Mouse (Mus musculus) lung, adult 18-20 months (tissue): ENCODE results near the gene Pycr1.

ENCODE experiments used
- DNase-seq, 2 experiments: peaks; one replicate each; pipeline ENCODE4 v3.0.0; 2022; ENCODE audit warnings: mixed read lengths in 2 of 2

Pycr1 gene

DNA sequence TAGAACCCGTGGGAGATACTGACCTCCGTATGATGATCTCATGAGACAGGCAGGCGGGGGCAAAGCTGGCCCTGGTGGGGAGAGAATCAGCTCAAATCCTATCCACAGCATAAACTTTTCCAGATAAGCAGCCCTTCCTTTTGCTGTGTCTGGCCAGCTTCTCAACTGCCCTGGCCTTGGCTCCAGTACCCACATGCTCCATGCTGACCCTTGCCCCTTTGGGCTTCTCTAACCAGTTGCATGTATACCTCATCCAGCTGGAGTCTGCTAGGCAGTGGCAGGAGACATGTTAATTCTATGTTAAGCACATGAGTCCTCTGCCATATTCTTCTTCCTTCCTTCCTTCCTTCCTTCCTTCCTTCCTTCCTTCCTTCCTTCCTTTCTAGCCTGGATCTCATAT is 11.2 kb upstream of the Pycr1 start:
- no peak for DNase-seq

DNA sequence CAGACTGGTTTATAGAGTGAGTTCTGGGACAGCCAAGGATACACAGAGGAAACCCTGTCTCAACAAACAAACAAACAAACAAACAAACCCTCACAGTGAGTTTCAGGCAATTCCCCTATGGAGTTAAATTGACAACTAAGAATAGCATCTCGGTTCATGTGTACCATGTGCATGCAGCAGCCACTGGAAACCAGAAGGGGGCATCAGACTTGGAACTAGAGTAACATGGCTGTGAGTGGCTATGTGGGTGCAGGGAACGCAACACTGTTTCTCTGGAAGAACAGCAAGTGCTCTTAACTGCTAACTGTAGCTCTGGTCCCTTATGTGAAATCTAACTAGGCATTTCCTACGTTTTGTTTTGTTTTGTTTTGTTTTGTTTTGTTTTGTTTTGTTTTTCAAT is 8.3 kb upstream of the Pycr1 start:
- no peak for DNase-seq

DNA sequence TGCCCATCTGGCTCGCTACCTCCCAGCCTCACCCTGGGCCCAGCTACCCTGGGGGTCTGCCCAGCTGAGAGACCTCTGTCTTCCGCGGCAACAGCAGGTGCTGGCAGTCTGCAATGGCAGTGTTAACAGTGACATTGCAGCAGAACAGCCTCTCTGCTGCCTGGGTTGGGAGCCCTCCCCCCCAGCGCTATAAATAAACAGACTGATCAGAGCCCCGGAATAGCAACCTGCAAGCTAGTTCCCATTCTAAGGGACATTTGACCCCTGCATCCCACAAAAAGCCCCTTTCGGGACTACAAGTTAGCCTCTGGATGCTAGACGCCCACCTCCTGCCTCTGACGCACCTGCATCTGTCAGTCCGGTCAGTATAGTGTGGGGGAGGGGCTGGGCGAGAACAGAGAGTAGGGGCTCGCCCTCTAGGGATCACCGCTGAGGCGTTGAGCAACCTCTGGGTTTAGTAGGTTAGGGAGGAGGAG is 4.5 kb upstream of the Pycr1 start, which contains the start of gene Myadml2:
Gene Myadml2 (minus strand): TSS at position 158 of the 476 bp plus-strand sequence.
- DNase-seq: peak; percentile 40 to 56

DNA sequence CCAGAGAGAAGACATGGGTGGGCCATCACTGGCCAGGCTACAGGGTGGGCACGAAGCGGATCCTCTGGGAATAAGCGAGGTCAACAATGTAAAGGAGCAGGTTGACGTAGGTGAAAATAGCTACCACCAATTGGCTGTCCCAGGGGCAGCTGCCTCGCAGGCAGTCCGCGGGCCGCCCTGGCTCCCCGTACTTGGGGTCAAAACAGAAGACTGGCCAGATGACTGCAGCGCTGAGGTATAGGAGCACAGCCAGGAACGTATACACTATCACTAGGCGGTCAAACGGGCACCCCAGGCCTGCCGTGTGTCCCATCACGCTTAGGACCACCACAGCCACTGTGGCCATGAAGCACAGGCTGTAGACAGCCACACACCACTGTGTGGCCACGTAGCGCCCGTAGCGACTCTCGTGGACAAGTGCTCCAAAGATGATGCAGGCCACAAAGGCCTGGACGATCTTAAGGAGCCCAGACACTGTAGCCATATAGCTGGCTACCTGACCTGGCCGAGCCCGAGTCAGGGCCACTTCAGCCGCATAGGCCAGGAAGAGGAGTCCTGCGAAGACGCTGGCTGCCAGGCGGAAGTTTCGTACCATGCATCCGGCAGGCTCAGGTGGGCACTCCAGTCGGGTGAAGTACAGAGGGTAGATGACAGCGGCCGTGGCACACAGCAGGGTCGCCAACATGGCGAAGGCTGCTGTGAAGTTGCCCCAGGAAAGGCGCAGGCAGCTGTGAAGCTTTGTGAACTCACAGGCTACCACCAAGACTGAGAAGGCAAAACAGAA is 3.7 kb upstream of the Pycr1 start:
- DNase-seq: no peak

DNA sequence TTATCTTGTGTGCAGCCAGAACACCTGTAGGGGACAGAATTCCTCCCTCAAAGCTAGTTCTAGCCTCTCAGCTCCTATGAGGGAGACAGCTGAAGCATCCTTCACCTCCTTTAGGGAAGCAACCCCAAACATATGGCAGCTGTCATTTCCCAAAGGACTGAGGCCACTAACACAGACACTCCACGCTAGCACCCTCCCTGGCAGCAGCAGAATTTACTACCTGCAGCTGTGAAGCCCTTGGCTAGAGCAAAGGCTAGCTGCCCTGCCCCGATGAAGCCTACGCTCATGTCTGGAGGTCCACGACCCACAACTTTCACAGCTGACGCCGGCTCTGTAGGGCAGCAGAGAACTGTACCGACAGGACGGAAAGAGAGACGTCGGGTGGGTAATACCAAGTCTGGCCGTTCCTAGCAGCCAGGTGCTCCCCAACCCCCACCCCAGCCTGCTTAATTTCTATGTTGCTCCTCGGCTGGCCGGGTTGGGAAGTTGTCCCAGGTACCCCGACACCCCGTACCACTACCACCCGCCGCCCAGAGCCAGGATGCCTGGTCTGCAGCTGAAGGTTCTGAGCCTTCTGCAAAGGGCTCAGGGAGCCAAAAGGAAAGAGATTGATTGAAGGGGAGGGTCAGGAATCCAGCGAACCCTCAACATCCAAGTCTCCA is 499 bp downstream of the Pycr1 start:
- no peak for DNase-seq

DNA sequence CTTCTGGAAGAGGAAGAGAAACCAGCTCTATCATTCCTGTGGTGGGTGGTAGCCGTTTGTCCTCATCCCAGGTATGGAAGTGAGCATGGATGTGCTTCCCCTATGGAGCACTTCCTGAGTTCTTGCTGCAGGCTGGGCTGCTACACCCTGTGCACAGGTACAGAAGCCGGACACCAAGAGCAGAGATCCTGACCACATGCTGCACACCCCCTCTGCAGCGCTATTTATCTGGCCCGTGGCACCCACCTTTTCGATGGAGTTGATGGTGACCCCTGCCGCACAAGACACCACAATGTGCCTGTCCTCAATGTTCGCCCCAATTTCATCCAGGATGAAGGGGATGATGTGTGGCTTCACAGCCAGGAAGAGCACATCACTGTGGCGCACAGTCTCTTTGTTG is 1.7 kb downstream of the Pycr1 start:
- DNase-seq: no peak

DNA sequence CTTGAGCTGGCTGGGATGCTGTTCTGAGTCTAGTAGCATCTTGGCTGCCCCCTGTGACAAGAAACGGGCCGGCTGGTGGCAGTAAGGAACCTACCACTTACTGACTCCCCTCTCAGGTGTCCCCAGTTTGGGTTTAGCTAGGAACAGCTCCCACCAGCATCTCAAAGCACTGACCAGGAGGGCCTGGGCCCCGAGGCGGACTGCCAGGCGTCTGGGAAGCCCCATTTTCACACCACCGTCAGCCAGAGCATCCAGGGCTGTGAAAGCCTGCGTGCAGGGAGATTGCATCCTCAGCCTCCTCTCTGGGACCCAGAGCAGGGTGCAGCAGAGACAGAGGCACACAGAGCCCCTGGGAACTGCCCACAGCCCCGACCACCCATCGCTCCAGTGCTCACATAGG is 2.3 kb downstream of the Pycr1 start:
- DNase-seq: no peak

DNA sequence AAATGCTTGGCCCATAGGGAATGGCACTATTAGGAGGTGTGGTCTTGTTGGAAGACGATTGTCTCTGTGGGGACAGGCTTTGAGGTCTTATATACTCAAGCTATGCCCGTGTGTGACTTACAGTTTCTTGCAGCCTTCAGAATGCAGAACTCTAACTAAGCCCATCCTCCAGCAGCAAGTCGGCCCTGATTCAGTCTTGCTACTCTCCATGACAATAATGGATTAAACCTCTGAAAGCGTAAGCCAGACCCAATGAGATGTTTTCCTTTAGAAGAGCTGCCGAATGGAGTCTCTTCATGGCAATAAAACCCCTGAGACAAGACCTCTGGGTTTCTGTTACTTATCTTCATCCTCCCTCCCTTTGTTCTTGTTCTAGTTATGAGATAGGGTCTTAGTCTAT is 8.8 kb downstream of the Pycr1 start:
- DNase-seq: no peak

DNA sequence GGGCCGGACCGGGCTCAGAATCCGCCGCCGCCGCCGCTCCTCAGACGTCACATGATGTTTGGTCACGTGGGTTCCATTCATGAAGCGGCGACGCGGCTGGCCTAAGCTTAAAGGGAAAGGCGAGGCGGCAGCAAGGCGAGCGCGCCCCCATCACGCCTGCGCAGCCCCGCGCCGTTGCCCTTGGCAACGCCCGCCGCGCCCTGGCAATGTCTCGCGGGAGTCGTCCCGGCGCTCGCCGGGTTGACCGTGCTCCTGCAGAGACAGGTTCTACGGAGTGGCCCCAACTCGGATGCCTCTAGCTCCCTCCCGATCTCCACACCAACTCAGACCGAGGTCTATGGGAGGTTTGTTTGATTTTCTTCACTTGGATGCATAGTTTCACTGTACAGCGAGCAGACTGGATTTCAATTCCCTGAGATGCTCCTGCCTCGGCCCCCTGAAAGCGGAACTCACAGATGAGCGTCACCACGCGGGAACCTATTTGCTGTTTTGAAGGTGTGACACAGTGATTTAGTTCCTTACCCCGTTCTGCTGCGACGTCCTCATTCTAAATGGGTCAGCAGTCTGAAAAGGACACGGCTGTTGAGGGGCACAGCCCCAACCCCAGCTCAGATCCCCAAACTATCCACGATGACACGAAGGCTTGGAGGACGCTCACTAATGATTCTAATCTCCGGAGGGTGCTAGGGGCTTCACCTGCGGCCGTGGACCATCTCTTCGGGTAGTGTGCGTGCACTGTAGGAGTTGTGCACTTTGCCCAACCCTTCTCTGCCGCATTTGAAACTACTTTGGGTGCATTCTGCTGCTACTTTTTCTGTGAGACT is 9.8 kb downstream of the Pycr1 start, which contains the start of gene Mafg:
Gene Mafg (minus strand): TSS at position 81 of the 824 bp plus-strand sequence.
- DNase-seq: peak; percentile 94 to 95

DNA sequence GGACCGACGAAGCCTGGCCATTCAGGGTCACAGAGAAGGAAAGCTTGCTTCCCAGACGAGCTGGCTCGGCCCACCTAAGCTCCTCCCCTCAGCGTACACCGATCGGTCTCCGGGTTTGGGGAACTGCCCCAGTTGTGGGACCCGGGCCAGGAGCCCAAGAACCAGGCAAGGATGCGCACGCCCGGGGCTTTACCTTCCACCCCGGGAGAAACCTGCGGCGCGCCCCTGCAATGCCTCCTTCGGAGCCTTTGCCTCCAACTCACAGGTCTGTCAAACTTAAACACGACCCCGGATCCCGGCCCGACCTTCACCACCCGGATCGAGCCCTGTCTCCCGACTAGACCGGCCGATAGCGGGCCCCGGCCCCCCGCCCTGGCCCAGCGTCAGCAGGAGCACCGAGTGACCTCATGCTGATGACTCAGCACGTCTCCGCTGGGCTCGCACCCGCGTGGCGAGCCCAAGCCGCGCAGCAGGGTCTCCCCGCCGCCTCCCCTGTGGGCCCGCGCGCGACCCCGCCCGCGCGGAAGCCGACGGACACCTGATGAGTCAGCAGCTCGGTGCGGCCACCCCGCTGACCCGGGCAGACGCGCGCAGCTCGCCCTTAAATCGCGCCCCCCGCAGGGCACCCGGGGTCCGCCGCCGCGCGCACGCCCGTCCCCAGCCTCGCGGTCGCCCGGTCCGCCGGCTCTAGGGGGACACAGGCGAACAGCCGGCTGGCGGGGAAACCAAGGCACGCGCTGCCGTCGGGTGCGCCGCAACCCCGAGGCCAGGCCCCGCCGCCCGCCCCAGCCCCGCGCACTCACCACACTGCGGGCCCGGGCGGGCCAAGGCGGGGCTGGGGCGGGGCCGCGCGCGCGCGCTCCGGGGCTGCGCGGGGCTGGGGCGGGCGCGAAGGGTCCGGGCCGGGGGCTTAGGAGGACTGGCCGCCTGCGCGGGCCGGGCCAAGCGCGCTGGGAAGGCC is 10.7 kb downstream of the Pycr1 start:
- DNase-seq: peak; percentile 84 to 86

DNA sequence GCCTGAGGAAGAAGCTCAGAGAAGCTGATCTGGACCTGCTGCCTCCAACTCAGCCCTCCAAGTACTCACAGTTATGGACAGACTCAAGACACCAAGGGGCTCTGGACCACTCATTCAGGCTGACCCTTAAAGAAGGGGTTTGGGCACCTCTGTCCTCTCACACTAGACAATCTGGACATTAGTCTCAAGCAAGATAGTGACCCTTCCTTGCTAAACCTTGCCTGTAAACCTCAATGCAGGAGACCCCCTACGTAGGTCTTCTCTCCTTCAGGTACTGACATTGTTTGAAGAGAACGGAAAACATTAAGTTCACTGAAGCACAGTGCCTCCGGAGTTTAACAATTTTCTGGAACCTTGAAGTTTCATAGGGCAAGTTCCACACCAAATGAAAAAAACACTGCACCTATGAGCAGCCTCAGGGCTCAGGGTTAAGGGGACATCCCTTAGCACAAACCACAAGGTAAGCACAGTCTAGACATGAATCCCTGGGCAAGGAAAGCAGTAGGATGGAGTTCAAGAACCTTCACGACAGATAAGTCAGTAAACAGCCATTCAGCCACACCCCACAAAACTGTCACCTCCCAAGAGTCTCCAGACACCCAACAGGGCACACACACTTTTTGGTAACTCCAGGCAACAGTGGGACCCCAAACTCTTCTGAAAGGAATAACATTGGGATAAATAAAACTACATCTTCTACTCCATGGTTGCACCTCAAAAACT is 11.7 kb downstream of the Pycr1 start:
- DNase-seq: no peak

DNA sequence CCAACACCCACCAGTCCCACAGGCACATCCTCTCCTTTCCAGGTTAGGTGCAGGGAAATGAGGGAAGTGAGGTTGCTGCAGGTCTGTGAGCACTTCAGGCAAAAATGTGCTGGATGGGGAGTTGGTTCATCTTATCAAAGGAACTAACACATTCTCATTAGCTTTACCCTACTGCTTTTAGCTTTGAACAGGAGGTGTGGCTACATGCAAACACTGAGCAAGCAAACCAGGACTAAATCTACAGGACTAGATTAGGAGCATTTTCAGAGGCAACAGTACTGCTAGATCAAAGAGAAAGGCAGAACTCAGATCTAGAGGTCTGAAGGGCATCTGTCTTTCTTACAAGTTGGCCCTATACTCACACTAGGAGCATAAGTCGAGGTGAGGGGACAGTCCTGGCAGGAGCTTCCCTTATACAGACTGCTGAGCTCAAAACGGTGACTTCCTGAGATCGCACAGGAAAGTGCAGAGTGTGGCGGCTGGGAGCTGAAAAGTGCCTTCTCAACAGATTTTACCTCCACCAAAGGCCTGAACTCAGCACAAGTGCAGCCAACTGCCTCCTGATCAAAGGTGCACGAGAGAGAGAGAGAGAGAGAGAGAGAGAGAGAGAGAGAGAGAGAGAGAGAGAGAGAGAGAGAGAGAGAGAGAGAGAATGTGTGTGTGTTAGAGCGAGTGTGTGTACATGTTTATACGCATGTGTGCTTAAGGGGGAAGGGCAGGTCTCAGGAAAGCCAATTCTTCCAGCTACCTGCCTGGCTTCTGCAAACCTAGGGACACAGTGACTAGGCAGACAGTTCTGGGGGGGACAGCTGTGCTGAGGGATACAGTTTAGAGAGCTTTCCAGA is 12.5 kb downstream of the Pycr1 start:
- DNase-seq: no peak

DNA sequence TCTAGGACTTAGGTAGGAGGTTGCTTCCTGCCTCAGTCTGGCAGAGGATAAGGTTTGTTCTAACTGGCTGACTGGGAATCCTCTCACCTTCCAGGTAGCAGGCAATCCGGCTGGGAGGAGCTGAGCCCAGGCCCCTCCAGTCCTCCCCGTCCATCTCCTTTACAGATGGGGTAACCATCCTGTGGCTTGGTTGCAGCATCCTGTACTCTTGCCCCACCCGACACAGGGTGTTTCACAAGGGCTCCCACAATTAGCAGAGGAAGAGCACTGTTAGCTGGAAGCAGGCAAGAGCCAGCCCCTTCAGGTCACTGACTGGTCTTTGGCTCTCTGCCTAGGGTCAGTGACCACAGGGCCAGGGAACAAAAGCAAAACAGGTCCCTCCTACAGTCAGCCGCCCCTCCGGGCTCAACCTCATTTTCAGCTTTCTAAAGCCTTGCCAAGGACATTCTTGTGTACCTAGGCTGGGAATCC is 13.1 kb downstream of the Pycr1 start:
- peak; percentile 69 to 82 for DNase-seq

DNA sequence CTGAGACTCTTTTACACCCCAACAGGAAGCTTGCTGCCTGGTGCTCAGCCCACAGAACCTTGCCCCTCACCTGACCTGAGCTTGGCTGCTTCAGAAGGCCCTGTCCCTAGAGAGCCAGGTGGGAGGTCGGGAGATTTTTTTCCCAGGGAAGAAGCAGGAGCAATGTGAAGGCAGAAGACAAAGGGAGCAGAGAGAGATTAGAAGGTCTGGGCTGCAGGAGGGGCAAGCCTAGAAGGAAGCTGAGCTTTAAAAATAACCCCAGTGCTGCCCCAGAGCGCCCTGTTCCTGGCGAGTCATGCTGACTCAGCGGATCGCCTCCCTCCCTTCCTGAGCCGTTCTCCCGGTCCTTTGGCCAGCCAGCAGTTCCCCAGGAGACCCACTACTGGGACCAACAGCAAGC is 13.7 kb downstream of the Pycr1 start:
- peak; percentile 45 to 48 for DNase-seq

DNA sequence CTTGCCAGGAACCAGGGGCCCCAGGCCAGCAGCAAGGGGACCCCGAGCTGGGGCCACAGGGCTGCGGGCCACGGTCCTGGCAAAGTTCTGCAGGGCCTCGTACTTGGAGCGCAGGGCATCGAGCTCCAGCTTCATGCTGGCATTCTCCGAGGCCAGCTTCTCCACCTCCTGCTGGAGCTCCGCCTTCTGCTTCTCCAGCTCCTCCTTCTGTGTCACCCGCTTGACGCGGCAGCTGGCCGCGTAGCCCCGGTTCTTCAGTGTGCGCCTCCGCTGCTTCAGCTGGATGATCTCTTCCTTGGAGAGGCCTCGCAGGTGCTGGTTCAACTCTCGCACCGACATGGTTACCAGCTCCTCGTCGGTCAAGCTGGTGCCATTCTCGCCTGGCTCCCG is 14.2 kb downstream of the Pycr1 start:
- DNase-seq: peak; percentile 56 to 61

DNA sequence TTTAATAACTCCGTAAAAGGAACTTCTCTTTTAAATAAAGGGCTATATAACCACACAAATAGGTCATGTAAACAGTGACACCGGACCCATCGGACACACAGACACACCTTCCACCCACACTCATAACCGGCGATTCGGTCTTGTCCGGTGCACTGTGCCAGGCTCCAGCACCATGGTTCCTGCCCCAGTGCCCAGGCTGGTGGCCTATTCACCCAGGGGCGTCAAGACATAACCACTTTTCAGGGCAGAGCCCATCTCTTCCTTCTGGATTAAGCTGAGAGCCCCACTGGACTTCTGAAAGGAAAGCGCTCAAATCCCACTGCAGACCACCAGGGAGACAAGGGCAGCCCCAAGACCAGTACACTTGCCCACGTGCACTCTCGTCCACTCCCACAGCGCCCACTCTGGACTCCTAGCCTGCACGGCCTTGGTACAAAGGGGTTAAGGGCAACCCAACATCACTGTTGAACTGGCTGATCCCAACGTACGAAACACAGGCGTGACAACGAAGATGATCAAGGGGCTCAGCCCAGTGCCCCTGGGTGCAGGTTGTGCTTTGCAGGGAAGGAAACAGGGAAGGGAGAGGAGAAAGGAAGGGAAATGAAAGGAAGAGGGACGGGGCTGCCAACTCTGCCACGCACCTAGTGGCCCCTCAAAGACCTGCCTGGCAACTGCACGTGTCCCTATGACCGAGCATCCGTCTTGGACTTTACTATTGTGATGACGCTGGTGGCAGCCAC is 14.8 kb downstream of the Pycr1 start:
- no peak for DNase-seq

DNA sequence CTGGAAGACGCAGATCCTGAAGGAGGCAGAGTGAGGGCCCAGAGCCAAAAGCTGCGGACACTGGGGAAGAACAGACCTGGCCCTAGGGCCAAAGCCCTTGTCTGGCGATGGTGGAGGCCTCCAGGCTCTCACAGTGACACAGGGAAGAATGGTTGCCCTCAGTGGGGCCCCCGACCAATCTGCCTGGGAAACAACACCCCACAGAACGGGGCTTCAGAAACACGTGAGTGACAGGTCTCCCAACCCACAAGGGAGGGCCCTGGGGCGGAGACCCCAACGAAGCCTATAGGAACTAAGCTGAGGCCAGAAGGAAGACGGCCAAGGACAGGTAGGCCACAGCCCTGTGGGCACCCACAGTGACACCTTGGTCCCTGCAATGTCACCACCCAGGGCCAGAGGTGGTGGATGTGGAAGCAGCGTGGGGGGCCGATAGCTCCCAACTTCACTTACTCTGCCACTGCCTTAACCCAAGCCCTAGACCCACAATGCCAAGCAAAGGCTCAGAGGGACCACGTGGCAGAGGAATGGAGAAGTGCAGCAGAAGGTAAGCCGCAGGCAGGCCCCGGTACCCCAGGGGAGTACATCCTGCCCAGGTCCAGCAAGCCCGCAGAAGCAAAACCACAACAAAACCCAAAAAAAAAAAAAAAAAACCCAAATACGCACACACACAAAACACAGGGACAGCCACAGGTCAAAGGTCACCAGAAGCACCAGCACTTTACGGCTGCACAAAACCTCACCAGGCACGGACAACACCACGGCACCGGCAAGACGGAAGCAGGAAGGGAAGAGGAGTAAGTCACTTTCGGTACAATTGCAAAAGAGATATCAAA is 15.9 kb downstream of the Pycr1 start:
- DNase-seq: no peak

DNA sequence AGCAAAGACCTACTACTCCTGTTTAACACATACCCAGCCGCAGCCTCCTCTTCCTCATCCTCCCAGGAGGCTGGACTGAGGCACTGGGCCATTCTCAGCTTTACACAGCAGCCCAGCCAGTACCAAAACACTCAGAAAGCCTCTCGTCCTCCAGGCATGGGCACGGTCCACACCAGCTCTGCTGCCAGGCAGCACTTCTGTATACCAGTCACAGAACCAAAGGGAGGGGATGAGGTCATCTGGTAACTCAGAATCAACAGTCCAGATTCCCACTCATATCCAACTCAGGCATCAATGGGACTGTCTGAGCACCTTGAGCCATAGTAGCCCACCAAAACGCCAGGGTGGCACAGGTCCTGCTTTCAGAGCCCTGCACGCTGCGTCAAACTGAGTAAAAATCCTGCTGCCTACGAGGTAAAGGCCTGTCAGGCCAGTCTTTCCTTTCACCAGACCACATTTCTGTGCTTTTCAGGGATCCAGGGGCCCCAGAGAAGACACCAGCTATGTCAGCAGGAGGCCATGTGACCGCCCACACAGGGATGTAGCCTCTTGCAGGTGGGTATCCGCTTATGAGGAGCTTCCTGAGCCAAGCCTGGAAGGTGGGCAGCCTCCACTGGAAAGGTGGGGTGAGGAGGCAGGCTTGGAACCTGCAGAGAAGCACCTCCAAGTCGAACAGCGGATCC is 16.6 kb downstream of the Pycr1 start:
- no peak for DNase-seq
